Mouse (Mus musculus) liver, postnatal 0 days (tissue): ENCODE measurements around the gene Hoxc9.
A peak's percentile ranks its signal among the peaks of the same experiment; 100 is the strongest.

Experiments used
- CTCF ChIP-seq: sonication (generic); IDR thresholded peaks from 2 replicates; pipeline ENCODE4 v1.5.1; 2016; ENCODE audit warnings: antibody characterized with exemption, low read depth
- EP300 ChIP-seq: IDR thresholded peaks from 2 replicates; pipeline ENCODE4 v1.6.1; 2016; ENCODE audit warnings: antibody characterized with exemption, low read depth, mild to moderate bottlenecking

DNA sequence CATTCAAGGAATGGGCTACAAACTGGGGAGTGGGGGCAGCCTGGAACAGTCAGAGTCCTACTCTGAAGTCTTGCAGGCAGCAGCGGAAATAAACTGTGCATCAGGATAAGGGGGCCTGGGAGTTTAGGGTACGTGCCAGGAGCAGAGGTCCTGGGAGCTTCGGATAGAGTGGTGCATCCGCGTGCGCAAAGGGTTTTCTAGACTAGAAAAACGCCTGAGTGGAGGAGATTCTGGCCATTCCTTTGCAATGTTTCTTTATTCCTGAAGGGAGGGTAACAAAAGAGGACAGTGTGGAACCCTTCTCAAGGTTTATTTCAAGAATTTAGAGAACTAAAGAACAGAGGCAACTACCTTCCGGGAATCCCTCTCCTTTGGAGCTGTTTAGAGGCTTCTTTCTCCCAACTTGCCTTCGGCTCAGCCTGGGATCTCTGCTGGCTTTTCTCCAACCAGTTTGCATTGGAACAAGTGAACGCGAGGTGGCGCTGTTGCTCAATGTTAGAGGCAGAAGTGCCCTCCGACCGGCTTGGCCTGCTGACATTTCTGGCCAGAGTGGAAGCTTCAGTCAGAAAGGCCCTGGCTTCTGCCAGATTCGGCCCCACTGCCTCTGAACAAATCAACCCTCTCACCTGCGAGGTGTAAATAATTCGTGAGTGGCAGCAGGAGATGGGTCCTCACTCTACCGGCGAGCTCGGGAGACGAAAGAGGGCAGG is 11.0 kb downstream of the Hoxc9 start:
- peak; percentile 91 for TF ChIP-seq CTCF
- TF ChIP-seq EP300: no peak
